Mouse (Mus musculus) gastrocnemius, postnatal 10 days (tissue): ENCODE data around the gene Sorbs2. TPM values are rescaled to one million over a fixed set of nuclear protein-coding genes. Genes with fewer than 3 reads are reported as not detected.

Experiments used
- DNase-seq: peaks from one replicate; pipeline ENCODE4 v3.0.0; 2021; ENCODE audit warnings: mixed read lengths
- long read RNA-seq, 2 experiments: library from polyadenylated mRNA; stranded (forward); transcript quantifications; one replicate each; pipeline ENCODE4 v2.0.0; 2021
- total RNA-seq, 2 experiments: library from RNA; stranded (reverse); gene quantifications; 2 replicates each; pipeline ENCODE4 v1.2.3; 2021

The Sorbs2 gene
- 10 to 100 TPM; 20.4 to 26.5 TPM for total RNA-seq
- long read RNA-seq, experiment 1, partial matches to known transcripts: 0 of 12 reads
- long read RNA-seq, experiment 1, other reads (novel, unspliced or antisense): 12 of 12 reads
- long read RNA-seq, experiment 2, partial matches to known transcripts: 0 of 6 reads
- long read RNA-seq, experiment 2, other reads (novel, unspliced or antisense): 6 of 6 reads

- no peak for DNase-seq
Measured at GRCm38 (mm10) chr8:45507634-45508321, at the start of gene Sorbs2. TSS of gene Sorbs2 (plus strand) at chr8:45507788.

DNA sequence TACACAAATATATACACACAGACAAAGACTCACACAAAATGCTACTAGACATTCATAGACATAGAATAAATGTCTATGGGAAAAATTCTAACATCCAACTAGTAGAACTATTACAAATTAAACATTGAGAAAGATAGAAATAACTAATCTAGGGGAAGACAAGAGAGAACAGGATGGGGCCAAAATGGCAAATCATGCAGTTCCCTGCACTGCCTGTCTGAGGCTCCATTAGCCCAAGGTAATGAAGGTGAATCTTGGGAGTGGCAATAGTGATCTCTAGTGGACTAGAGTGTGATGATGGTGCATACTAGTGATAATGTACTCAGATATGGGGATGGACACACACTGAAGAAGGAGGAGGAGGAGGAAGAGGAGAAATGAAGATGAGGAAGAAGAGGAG, 49.7 kb upstream of the Sorbs2 start:
- DNase-seq: no peak

DNA sequence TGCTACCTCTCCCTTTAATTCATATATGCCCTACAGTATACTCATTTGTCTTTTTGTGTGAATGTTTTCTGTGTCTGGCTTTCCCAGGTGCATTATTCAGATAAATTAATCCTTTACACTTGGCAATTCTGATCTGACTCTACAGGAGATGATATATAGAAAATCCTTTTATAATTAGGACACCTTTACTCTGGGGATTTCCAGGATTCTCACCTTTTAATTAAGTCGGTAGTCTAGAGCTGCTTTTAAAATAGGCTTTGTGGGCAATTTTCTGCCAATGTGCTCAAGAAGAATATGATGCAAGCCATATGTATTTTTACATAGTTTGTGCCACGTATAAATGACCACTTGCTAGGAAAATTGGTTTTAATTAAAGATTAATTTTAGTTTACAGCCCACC, 38.6 kb upstream of the Sorbs2 start:
- no peak for DNase-seq

DNA sequence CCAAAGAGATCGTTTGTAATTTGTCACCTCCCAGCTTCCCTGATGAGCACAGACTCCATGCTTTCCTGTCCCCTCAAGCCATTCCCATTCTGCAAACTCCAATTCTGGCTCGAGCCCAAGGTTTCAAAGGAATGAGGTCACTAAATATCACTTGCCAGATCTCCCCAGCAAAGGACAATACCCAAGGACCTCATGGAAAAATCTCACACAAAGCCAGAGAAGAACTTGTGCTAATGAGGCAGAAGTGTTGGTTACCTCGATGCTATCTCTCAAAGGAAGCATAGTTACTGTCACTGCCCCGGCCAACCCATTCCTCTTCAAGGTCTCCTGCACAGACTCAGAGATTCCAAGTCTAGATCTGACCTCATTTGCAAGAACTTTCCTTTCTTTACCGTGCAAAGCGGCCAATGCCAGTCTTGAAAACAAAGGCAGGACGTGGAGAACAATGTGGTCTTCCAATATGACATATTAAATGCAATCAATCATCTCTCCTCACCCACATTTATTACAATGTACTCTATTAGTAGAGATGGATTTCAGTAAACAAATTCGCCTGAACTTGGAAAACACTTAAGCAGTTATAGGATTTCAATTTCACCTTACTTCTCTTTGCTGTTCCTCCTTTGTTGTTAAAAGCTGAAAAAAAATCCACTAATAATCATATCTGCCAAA, 37.9 kb upstream of the Sorbs2 start:
- DNase-seq: no peak

GRCm38 (mm10) chr8:45480886-45481285, 26.7 kb upstream of the Sorbs2 start:
- no peak for DNase-seq

GRCm38 (mm10) chr8:45486281-45486680, 21.3 kb upstream of the Sorbs2 start:
- DNase-seq: no peak

GRCm38 (mm10) chr8:45503971-45504370, 3.6 kb upstream of the Sorbs2 start:
- DNase-seq: no peak

- DNase-seq: no peak
Measured at GRCm38 (mm10) chr8:45506376-45506775, 1.2 kb upstream of the Sorbs2 start.

DNA sequence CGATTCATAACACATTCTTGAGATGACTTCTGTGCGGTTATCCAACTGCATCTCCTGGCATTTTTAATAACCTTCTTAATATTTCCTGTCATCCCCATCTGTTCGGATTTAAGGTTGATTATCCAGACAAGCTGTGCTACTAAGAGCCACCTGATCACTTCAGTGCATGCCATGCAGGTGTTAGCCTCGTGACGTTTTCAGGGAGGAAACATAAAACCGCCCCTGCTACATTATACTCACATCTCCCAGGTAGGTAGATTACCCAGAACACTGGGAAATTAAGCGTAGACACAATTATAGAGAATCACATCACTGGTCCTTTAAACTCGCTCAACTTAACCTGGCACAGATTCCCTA, 333 bp upstream of the Sorbs2 start:
- DNase-seq: no peak

DNA sequence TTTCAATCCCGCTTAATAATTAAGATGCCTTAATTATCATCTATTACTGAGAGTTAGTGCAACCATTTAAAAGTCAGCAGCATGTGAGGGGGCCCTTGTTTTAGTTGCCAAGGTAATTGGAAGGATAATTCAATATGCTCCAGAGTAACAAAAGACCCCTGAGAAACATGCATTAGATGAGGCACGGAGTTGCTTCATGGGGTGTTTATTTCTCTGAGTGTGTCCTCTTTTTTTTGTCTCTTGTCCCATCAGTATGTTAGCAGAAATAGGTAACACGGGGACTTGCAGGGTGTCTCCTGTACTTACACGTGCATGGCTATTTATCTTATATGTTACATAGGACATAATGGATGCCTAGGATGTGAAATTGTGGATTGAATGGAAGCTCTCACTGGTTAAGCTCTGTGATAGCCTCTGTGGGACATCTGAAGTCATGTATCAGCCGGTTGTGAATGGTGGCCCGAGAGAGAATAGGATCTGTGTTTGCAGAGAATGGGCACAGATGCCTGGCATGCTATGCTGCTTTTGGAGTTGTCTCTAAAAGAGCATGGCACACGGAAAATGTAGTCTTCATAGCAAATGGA, 1.0 kb downstream of the Sorbs2 start:
- DNase-seq: no peak

DNA sequence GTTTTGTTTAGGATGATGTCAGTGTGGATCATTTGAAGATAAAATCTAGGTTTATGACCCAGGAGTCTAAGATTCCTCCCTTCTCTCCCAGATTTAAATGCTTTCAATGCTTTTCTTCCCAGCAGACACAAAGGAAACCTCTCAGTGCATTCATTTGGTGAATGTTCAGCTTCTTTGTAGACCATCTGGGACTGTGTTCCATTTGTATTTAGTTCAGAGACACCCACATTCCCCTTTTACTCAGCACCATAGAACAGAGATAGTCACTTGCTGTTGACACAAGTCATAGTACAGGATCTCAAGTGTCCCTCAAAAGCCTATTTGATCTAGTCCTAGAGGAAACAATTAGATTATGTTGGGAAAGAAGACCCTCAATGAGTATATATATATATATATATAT, 4.8 kb downstream of the Sorbs2 start:
- no peak for DNase-seq

DNA sequence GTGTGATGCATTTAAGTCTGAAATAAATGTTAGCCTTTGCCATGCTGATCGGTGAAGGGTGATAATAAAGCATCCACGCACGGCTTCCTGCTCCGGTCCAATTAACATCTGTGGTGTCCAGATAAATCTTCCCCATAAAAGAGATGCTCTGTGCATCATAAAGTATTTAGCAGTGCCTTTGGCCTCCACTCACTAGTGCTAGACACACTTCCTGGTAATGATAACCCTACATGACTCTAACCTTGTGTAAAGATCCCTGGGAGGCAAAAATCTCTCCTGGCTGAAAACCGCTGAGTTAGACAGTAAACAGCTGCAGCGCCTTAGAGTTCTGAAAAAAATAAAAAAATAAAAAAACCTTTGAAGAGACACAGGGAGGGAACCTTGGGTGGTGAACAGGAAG, 14.0 kb downstream of the Sorbs2 start:
- no peak for DNase-seq

DNA sequence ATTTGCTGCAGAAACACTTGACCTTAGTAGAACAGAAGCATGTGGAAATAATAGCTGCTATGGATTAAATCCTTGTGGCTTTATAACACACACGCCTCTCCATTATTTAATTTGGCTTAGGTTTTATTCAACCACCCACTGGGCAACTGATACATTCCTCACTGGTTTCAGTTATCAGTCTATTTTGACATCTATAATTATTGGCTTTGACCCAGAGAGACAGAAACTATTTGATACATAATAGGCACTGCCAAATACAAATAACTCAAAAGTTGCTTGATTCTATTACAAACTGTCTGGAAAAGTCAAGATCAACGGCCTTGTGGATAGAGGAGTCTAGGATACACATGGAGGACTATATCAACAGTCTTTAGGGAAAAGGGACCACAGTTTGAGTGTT, 20.1 kb downstream of the Sorbs2 start:
- no peak for DNase-seq

DNA sequence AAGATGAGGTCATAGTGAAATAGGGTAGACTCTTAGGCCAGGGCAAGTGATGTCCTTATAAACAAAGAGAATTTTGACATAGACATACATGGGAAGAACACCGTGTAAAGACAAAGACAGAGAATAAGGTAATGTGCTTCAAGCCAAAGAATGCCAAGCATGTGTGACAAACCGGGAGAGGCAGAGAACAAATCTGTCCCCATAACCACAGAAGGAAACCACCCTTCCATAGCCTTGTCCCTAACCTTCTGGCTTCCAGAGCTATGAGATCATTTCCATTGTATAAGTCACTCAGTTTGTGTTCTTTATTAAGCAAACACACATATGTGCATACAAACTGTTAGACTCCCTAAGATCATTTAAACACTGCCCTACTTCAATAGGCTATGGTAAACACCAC, 21.3 kb downstream of the Sorbs2 start:
- DNase-seq: no peak

GRCm38 (mm10) chr8:45536578-45536977, 29.0 kb downstream of the Sorbs2 start:
- no peak for DNase-seq

- no peak for DNase-seq
Measured at GRCm38 (mm10) chr8:45540513-45540912, 32.9 kb downstream of the Sorbs2 start.

DNA sequence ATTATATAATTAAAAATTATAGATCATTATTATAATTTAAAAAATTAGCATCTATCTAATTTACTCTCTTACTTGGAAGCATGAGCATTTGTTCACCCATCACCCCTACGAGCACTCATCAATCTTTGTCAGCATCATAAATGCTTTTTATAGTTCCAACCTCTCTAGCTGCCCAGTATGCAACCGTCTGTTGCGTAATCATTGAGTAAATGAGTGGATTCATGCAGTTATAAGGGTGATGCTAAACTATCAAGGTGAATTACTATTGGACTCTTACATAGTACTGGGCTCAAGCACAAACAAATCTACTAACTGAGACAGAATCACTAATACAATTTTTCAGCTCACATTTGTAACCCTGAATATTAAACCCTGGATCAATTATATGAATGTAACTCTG, 44.6 kb downstream of the Sorbs2 start:
- no peak for DNase-seq

GRCm38 (mm10) chr8:45554627-45555026, 47.0 kb downstream of the Sorbs2 start:
- no peak for DNase-seq

DNA sequence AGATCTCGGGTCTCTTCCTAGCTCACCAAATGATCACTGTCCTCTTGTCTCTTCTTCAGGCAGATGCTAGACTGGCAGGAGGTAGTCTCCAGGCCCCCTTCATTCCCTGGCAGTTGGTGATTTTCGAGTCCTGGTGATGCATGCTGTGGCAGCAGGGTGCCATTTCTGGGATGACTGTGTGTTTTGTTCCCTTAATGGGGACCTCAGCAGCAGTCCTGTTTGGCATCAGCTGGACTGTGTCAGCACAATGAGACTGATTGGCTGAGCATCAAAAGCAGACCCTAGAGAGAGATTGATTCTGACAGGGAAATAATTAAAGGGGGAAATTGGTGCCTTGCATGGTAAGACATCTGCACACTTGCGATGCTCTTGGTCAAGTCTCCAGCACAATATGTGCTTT, 50.3 kb downstream of the Sorbs2 start:
- DNase-seq: no peak

GRCm38 (mm10) chr8:45558426-45558825, 50.8 kb downstream of the Sorbs2 start:
- DNase-seq: no peak

GRCm38 (mm10) chr8:45559176-45559820, 51.7 kb downstream of the Sorbs2 start:
- DNase-seq: no peak

DNA sequence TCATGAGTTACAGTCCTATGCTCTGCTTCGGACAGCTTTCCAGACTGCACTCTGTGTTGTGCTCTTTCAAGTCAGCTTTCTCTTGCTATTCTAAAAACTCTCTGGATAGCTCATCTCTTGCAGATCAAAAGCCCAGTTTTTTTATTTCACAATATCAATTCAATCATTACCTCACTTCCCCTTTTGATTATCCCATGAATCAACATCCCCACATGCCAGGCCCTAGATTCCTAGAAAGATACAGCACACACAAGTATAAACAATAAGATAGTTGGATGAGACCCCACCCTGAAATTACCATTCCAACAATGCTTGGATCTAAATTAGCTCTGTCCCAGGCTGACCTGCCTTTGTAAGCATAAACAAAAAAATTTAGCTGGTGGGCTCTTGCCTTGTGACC, 57.6 kb downstream of the Sorbs2 start:
- no peak for DNase-seq

DNA sequence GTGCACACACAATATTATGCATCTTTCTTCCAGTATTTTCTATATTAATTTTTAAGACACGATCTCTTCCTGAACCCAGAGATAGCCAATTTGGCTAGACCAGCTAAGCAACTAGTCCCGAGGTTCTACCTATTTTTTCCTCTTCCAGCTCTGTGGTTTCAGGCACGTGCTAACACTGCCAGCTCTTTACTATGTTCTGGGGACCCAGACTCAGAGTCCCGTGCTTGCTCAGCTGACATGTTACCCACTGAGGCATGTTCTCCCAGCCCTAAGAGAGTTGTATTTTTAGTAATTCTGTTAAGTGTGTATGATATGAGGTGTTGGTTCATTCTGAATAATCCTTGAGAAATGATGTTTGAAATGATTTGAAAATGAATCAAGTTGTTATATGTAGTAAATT, 62.5 kb downstream of the Sorbs2 start:
- DNase-seq: no peak
